Mouse (Mus musculus): ENCODE measurements around the gene Olfr1353.
"Not testable (repeated sequence)": the region's sequence is repeated elsewhere in the genome, so short reads cannot be mapped to it uniquely, and the experiment has no call there.

Gene Olfr1353

DNA sequence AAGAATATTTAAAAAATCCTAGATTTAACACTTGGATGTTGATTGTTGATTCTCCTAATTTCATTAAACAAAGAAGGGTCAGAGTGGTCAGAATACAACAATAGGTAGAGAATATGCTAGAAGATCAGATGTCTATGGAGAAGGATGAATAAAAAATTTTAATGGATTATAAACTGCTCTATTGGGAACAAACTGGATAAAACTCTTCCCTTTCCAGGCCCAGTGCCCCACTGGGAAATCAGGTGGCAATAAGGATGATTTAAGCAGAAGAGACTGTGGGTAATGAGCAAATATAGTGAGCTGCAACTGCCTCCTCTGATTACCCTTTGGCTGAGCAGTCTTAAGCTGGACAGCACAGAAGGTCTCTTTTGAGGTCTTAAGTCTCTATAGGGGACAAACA is at the start of gene Olfr1353:
Gene Olfr1353 (plus strand): TSS at position 301 of the 400 bp plus-strand sequence.
- in situ Hi-C loops (cut with MseI, MboI) = not testable (repeated sequence)

DNA sequence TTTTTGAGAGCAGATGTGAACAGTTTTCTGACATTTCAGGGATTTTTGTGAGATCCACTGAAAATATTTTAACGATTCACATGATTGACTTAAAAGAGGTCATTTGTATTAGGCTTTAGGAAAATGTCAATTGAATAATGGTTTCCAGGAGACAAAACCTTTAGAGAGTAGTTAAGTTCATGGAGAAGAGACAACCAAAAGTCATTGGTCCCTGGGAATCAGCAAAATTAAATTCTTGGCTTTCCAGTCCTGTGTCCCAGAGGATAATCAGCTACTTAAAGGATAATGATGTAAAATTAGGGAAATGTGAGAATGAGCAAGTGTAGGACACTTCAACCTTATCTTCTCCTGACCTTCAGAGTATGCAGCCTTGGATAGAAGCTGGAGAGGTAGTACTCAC is 12.8 kb upstream of the Olfr1353 start, which contains the start of gene Olfr8:
Gene Olfr8 (plus strand): TSS at position 301 of the 400 bp plus-strand sequence.
- in situ Hi-C loops (cut with MseI, MboI) = not testable (repeated sequence)

GRCm38 (mm10) chr10:78980750-78981149 is 17.6 kb downstream of the Olfr1353 start, which contains the start of gene Olfr1352:
Olfr1352 (plus strand) TSS chr10:78981050.
- in situ Hi-C loops (cut with MseI, MboI) = no loop called here

- in situ Hi-C loops (cut with MseI, MboI) = no loop called here
These were observed 49.1 kb downstream of the Olfr1353 start, which contains the start of gene Olfr1351 for GRCm38 (mm10) chr10:79012172-79012571. Olfr1351 (plus strand) TSS chr10:79012472.
